Mouse (Mus musculus): ENCODE data around the gene Krtap4-9.

- no peak for TF ChIP-seq CTCF (IDR thresholded peaks at IDR 0.05; ENCODE audit: control insufficient read depth, insufficient read depth, insufficient read length)
- no peak for TF ChIP-seq MAX (IDR thresholded peaks at IDR 0.05)
- TF ChIP-seq MYOG (IDR thresholded peaks at IDR 0.05; ENCODE audit: control insufficient read depth, extremely low read depth, insufficient read length): no peak
- no peak for TF ChIP-seq MYOD1 (IDR thresholded peaks at IDR 0.05; ENCODE audit: control insufficient read depth, insufficient read length, low read depth)
- no peak for TF ChIP-seq FOSL1 (IDR thresholded peaks at IDR 0.05; ENCODE audit: insufficient read depth, low read length, poor library complexity, severe bottlenecking)
- TF ChIP-seq USF1 (IDR thresholded peaks at IDR 0.05; ENCODE audit: low read depth): no peak
- no peak for TF ChIP-seq CEBPB (IDR thresholded peaks at IDR 0.05; ENCODE audit: low read depth)
Measured at GRCm38 (mm10) chr11:99778401-99778800, 6.6 kb upstream of the Krtap4-9 start.

Data from C2C12 (cell line).